ENCODE assay signal across 24 mouse cellular contexts in genomic region chr10:60797682-60798422, GRCm38 (mm10). TPM values are rescaled to one million over a fixed set of nuclear protein-coding genes. Genes with fewer than 3 reads are reported as not detected.
DNase-seq lines count a peak whose midpoint lies in the region; ATAC-seq and TF ChIP-seq lines count a peak whose summit lies in the region.
"Had no signal": no experiment of that assay in that cellular context is flagged by ENCODE, and none has a peak within 500 bp of the region (broad histone marks: within the 10 kb centered on the region; RNA-seq: fewer than 3 reads in every experiment).

No protein-coding gene starts in this region.

- H3K36me3 ChIP-seq in heart, embryonic 15.5 days, result no peaks in the 10 kb centered on the region
- no peaks in the 10 kb centered on the region for H3K36me3 ChIP-seq in embryonic facial prominence, embryonic 13.5 days
- no peaks in the 10 kb centered on the region for H3K36me3 ChIP-seq in myocyte (ENCODE audit: control insufficient read depth, insufficient read depth)
- H3K36me3 ChIP-seq: forebrain, embryonic 12.5 days; hindbrain, embryonic 10.5 days; liver, embryonic 13.5 days; neural tube, embryonic 15.5 days had no signal

- H3K27me3 ChIP-seq in heart, embryonic 15.5 days, result no peaks in the 10 kb centered on the region
- peaks cover 4% of the 10 kb centered on the region; the same call in 1 of the 2 replicates for H3K27me3 ChIP-seq in embryonic facial prominence, embryonic 13.5 days
- H3K27me3 ChIP-seq in myocyte (ENCODE audit: control insufficient read depth, insufficient read depth, insufficient read length), result no peaks in the 10 kb centered on the region

- WGBS in heart, embryonic 15.5 days, result 71% methylated on average over 14 of the region's 14 CpGs
- 82% methylated on average over 14 of the region's 14 CpGs for WGBS in embryonic facial prominence, embryonic 13.5 days

- TF ChIP-seq POLR2A in myocyte (IDR thresholded peaks at IDR 0.05; ENCODE audit: insufficient read length, low read depth), result no peak

- no peak overlapping the region for H3ac ChIP-seq in myocyte (ENCODE audit: control insufficient read depth, insufficient read length)

- intact Hi-C loops in left cerebral cortex, postnatal 25 days (cut with DNase I), result no loop called here

- H3K4me1 ChIP-seq in heart, embryonic 15.5 days (replicated peaks), result peaks cover 97% of the 10 kb centered on the region
- peaks cover 77% of the 10 kb centered on the region for H3K4me1 ChIP-seq in embryonic facial prominence, embryonic 13.5 days

- H3K9me3 ChIP-seq in heart, embryonic 15.5 days (replicated peaks), result no peaks in the 10 kb centered on the region
- no peaks in the 10 kb centered on the region for H3K9me3 ChIP-seq in embryonic facial prominence, embryonic 13.5 days
- H3K9me3 ChIP-seq: forebrain, embryonic 12.5 days; hindbrain, embryonic 10.5 days; liver, embryonic 13.5 days; neural tube, embryonic 15.5 days had no signal

- peaks cover 95% of the 10 kb centered on the region for H3K79me2 ChIP-seq in myocyte (ENCODE audit: control insufficient read depth, insufficient read depth)

- no peak overlapping the region for H3K9ac ChIP-seq in heart, embryonic 15.5 days
- H3K9ac ChIP-seq in embryonic facial prominence, embryonic 13.5 days, result peak overlapping the region; percentile 17; the same call in 1 of the 2 replicates
- H3K9ac ChIP-seq: forebrain, embryonic 12.5 days; liver, embryonic 13.5 days; neural tube, embryonic 15.5 days had no signal

- 0 out of 2 replicates have a peak overlapping the region, but pooled peaks have one; percentile 7 for H3K27ac ChIP-seq in heart, embryonic 15.5 days
- no peak overlapping the region for H3K27ac ChIP-seq in embryonic facial prominence, embryonic 13.5 days
- H3K27ac ChIP-seq: forebrain, embryonic 12.5 days; hindbrain, embryonic 10.5 days; hindbrain, postnatal 0 days; liver, embryonic 13.5 days; neural tube, embryonic 15.5 days had no signal

- H3K4me2 ChIP-seq in heart, embryonic 15.5 days, result no peak overlapping the region
- no peak overlapping the region for H3K4me2 ChIP-seq in embryonic facial prominence, embryonic 13.5 days
- H3K4me2 ChIP-seq in myocyte (ENCODE audit: low read depth), result peak overlapping the region; percentile 57
- H3K4me2 ChIP-seq: forebrain, embryonic 12.5 days; liver, embryonic 13.5 days; midbrain, embryonic 11.5 days; neural tube, embryonic 15.5 days had no signal

- ATAC-seq in heart, embryonic 15.5 days (replicated peaks; ENCODE audit: insufficient number of reproducible peaks, insufficient read depth, low FRiP score, low read depth), result no peak
- no peak for ATAC-seq in embryonic facial prominence, embryonic 13.5 days (ENCODE audit: insufficient number of reproducible peaks, insufficient read depth, low FRiP score, low TSS enrichment, low read depth)
- ATAC-seq: CD4-positive, CD25-positive, alpha-beta regulatory T cell, adult 4 months; hindbrain, postnatal 0 days had no signal

- DNase-seq in cerebellum, adult 18-20 months, result peak; percentile 42 to 56
- DNase-seq in cerebellum, adult 9-10 months, result no peak
- no peak for DNase-seq in heart, adult 9 months (ENCODE audit: low spot score in 2 of 2)
- DNase-seq in left cerebral cortex, postnatal 25 days (ENCODE audit: low spot score in 2 of 2), result no peak
- DNase-seq: adrenal gland, postnatal 25 days; gastrocnemius, postnatal 36 days; kidney, adult 11 months; liver, embryonic 13.5 days; lung, adult 2 months; lung, postnatal 14 days; right cerebral cortex, adult 18-20 months; right cerebral cortex, postnatal 4 days; thymus, adult 2 months had no signal

- H3K4me3 ChIP-seq in heart, embryonic 15.5 days, result no peak overlapping the region
- no peak overlapping the region for H3K4me3 ChIP-seq in embryonic facial prominence, embryonic 13.5 days
- no peak overlapping the region for H3K4me3 ChIP-seq in myocyte
- H3K4me3 ChIP-seq: forebrain, embryonic 12.5 days; hindbrain, embryonic 10.5 days; liver, embryonic 13.5 days; neural tube, embryonic 15.5 days had no signal

TF ChIP-seq in myocyte, 11 proteins besides CTCF, POLR2A, EP300 and RAD21:
- TF ChIP-seq MYOG (IDR thresholded peaks at IDR 0.05; ENCODE audit: control insufficient read depth in 1 of 3, insufficient read depth in 1 of 3, insufficient read length in 2 of 3, low read depth in 2 of 3), result peak; percentile 11 to 78 (median 56)
- peak in 2 of 3 experiments; percentile 46 to 87 for TF ChIP-seq MYOD1 (IDR thresholded peaks at IDR 0.05; ENCODE audit: control insufficient read depth in 1 of 3, insufficient read length in 2 of 3, low read depth in 2 of 3)
- TF ChIP-seq USF1 (IDR thresholded peaks at IDR 0.05; ENCODE audit: low read depth), result no peak

RNA-seq across cellular contexts. Expression of gene Unc5b, which starts 33.5 kb away (rescaled TPM):
- polyA plus RNA-seq in heart, embryonic 15.5 days (2015; fragmentation: Nextera tagmentation; extraction: Ambion mirVana), result 11.7 TPM in 2 replicates
- 6.0 and 6.1 TPM in 2 replicates for polyA plus RNA-seq in embryonic facial prominence, embryonic 13.5 days (2015; fragmentation: Nextera tagmentation; extraction: Ambion mirVana)
- 91.9 TPM for polyA plus RNA-seq in myocyte (2012; fragmentation: generic; extraction: Trizol)
- total RNA-seq in left cerebral cortex, postnatal 25 days (2021), result 10 to 100 TPM; 10.1 to 10.8 TPM
- total RNA-seq: common myeloid progenitor, adult 5-6 weeks; megakaryocyte progenitor cell, adult 5-6 weeks had no signal
- polyA plus RNA-seq: CD4-positive, CD25-positive, alpha-beta regulatory T cell, adult 4 months had no signal

RNA-seq across cellular contexts. Expression of gene Slc29a3, which starts 45.3 kb away (rescaled TPM):
- polyA plus RNA-seq in heart, embryonic 15.5 days (2015; fragmentation: Nextera tagmentation; extraction: Ambion mirVana), result 4.5 and 9.2 TPM in 2 replicates
- polyA plus RNA-seq in embryonic facial prominence, embryonic 13.5 days (2015; fragmentation: Nextera tagmentation; extraction: Ambion mirVana), result 14.8 and 17.8 TPM in 2 replicates
- 4.7 TPM for polyA plus RNA-seq in myocyte (2012; fragmentation: generic; extraction: Trizol)
- total RNA-seq in left cerebral cortex, postnatal 25 days (2021), result 10 to 100 TPM; 14.9 to 17.5 TPM

Comparison
In these comparisons a context has a peak if more than half of its experiments do, and no peak if none do; other contexts are left out.
1. DNase-seq: peak in cerebellum, adult 18-20 months (2 of 2); none in cerebellum, adult 9-10 months (single experiment), heart, adult 9 months (0 of 2) and left cerebral cortex, postnatal 25 days (0 of 2).